Mouse (Mus musculus) forebrain, embryonic 10.5 days (tissue): ENCODE measurements around the gene Pidd1. TPM values are rescaled to one million over a fixed set of nuclear protein-coding genes. Genes with fewer than 3 reads are reported as not detected.

Source experiments
- DNase-seq: peaks from one replicate; pipeline ENCODE4 v3.0.0-alpha.2; 2017; ENCODE audit warnings: low spot score; ENCODE audit errors: extremely low spot score
- H3K27ac ChIP-seq: fragments of 300-500 bp; sonication (generic); 2 replicates; pipeline ENCODE4 v1.5.1; 2016; ENCODE audit warnings: mild to moderate bottlenecking
- H3K27me3 ChIP-seq: fragments of 300-500 bp; sonication (generic); 2 replicates; pipeline ENCODE4 v1.6.1; 2016; ENCODE audit warnings: mild to moderate bottlenecking; ENCODE audit not compliant: poor library complexity, severe bottlenecking
- H3K36me3 ChIP-seq: fragments of 300-500 bp; sonication (generic); replicated peaks from 2 replicates; pipeline ENCODE4 v1.6.1; 2016; ENCODE audit warnings: mild to moderate bottlenecking, moderate library complexity
- H3K4me1 ChIP-seq: fragments of 300-500 bp; sonication (generic); 2 replicates; pipeline ENCODE4 v1.6.1; 2016
- H3K4me3 ChIP-seq: fragments of 300-500 bp; sonication (generic); 2 replicates; pipeline ENCODE4 v1.5.1; 2016; ENCODE audit warnings: mild to moderate bottlenecking, moderate library complexity
- H3K9me3 ChIP-seq: fragments of 300-500 bp; sonication (generic); 2 replicates; pipeline ENCODE4 v1.6.1; 2016; ENCODE audit warnings: mild to moderate bottlenecking, moderate library complexity
- WGBS: fragments of 180-500 bp; shearing (Covaris S2); methylation state at CpG from one replicate; pipeline ENCODE4 v1.1.7; 2016; 5-methylcytosine and 5-hydroxymethylcytosine counted together
- polyA plus RNA-seq: library from polyadenylated mRNA; unstranded; fragments of >200 nt; fragmentation: Nextera tagmentation; extraction: Ambion mirVana; gene quantifications from 2 replicates; pipeline ENCODE4 v1.2.1, GENCODE M21; 2016

Pidd1 gene
- polyA plus RNA-seq, 1 experiment from 2014 or later: 26.4 TPM

- Histone ChIP-seq H3K4me3 (peak overlapping the region; percentile 72), H3K36me3 (peaks cover 65% of the 10 kb centered on the region), H3K9me3 (no peaks in the 10 kb centered on the region), H3K27ac (peak overlapping the region; percentile 86), H3K4me1 (peaks cover 63% of the 10 kb centered on the region), H3K27me3 (no peaks in the 10 kb centered on the region)
- peak; percentile 56 for DNase-seq
- WGBS: 6% methylated on average over 17 of the region's 17 CpGs
Measured at GRCm38 (mm10) chr7:141435129-141435855, 8.5 kb downstream of the Pidd1 start.

- Histone ChIP-seq H3K4me1 (peaks cover 71% of the 10 kb centered on the region), H3K36me3 (peaks cover 58% of the 10 kb centered on the region), H3K27me3 (no peaks in the 10 kb centered on the region), H3K27ac (peak overlapping the region; percentile 86), H3K4me3 (peak overlapping the region; percentile 72), H3K9me3 (no peaks in the 10 kb centered on the region)
- no peak for DNase-seq
- WGBS: 14% methylated on average over 8 of the region's 8 CpGs
Measured at GRCm38 (mm10) chr7:141434464-141434863, 9.4 kb downstream of the Pidd1 start.

- WGBS: 79% methylated on average over 15 of the region's 15 CpGs
- H3K27me3 ChIP-seq: no peaks in the 10 kb centered on the region
- H3K36me3 ChIP-seq: peaks cover 51% of the 10 kb centered on the region
- H3K4me3 ChIP-seq: peak overlapping the region; percentile 72
- DNase-seq: no peak
- H3K27ac ChIP-seq: peak overlapping the region; percentile 86
- H3K9me3 ChIP-seq: no peaks in the 10 kb centered on the region
- peaks cover 78% of the 10 kb centered on the region for H3K4me1 ChIP-seq
Measured at GRCm38 (mm10) chr7:141433517-141434400, 10.1 kb downstream of the Pidd1 start.

GRCm38 (mm10) chr7:141432741-141433516 lies 10.9 kb downstream of the Pidd1 start:
- Histone ChIP-seq H3K36me3 (peaks cover 42% of the 10 kb centered on the region), H3K9me3 (no peaks in the 10 kb centered on the region), H3K27ac (0 out of 2 replicates have a peak overlapping the region, but pooled peaks have one; percentile 86), H3K4me3 (peak overlapping the region; percentile 72; the same call in 1 of the 2 replicates), H3K27me3 (peaks cover 2% of the 10 kb centered on the region; the same call in 1 of the 2 replicates), H3K4me1 (peaks cover 83% of the 10 kb centered on the region)
- no peak for DNase-seq
- WGBS: 86% methylated on average over 6 of the region's 6 CpGs

- Histone ChIP-seq H3K4me3 (peak overlapping the region; percentile 10; the same call in 1 of the 2 replicates), H3K27me3 (peaks cover 8% of the 10 kb centered on the region; the same call in 1 of the 2 replicates), H3K36me3 (peaks cover 39% of the 10 kb centered on the region), H3K4me1 (peaks cover 76% of the 10 kb centered on the region), H3K27ac (no peak overlapping the region), H3K9me3 (no peaks in the 10 kb centered on the region)
- WGBS: 86% methylated on average over 8 of the region's 8 CpGs
- no peak for DNase-seq
Measured at GRCm38 (mm10) chr7:141432186-141432611, 11.6 kb downstream of the Pidd1 start.

GRCm38 (mm10) chr7:141431434-141432185 lies 12.2 kb downstream of the Pidd1 start:
- Histone ChIP-seq H3K36me3 (peaks cover 39% of the 10 kb centered on the region), H3K4me3 (no peak overlapping the region), H3K27ac (no peak overlapping the region), H3K27me3 (peaks cover 8% of the 10 kb centered on the region; the same call in 1 of the 2 replicates), H3K4me1 (peaks cover 70% of the 10 kb centered on the region), H3K9me3 (no peaks in the 10 kb centered on the region)
- DNase-seq: no peak
- 94% methylated on average over 19 of the region's 19 CpGs for WGBS

GRCm38 (mm10) chr7:141430585-141431240 lies 13.1 kb downstream of the Pidd1 start:
- H3K36me3 ChIP-seq: peaks cover 39% of the 10 kb centered on the region
- peaks cover 8% of the 10 kb centered on the region for H3K27me3 ChIP-seq
- DNase-seq: no peak
- WGBS: 97% methylated on average over 9 of the region's 9 CpGs
- H3K27ac ChIP-seq: no peak overlapping the region
- peaks cover 61% of the 10 kb centered on the region for H3K4me1 ChIP-seq
- no peaks in the 10 kb centered on the region for H3K9me3 ChIP-seq
- H3K4me3 ChIP-seq: no peak overlapping the region; the same call in 1 of the 2 replicates

- DNase-seq: no peak
- H3K27ac ChIP-seq: no peak overlapping the region
- peaks cover 54% of the 10 kb centered on the region for H3K4me1 ChIP-seq
- peak overlapping the region; percentile 55; the same call in 1 of the 2 replicates for H3K4me3 ChIP-seq
- 73% methylated on average over 9 of the region's 9 CpGs for WGBS
- H3K9me3 ChIP-seq: no peaks in the 10 kb centered on the region
- H3K27me3 ChIP-seq: peaks cover 8% of the 10 kb centered on the region
- peaks cover 39% of the 10 kb centered on the region for H3K36me3 ChIP-seq
Measured at GRCm38 (mm10) chr7:141429840-141430584, 13.8 kb downstream of the Pidd1 start.

- Histone ChIP-seq H3K27ac (peak within 1 kb of the TSS; percentile 68), H3K27me3 (peaks cover 8% of the 10 kb centered on the region), H3K4me1 (peaks cover 47% of the 10 kb centered on the region), H3K9me3 (no peaks in the 10 kb centered on the region), H3K4me3 (peak within 1 kb of the TSS; percentile 55), H3K36me3 (peaks cover 39% of the 10 kb centered on the region)
- WGBS: 4% methylated on average over 19 of the region's 19 CpGs
- DNase-seq: peak; percentile 70
Measured at GRCm38 (mm10) chr7:141429310-141429709, 14.5 kb downstream of the Pidd1 start, which contains the start of gene Cend1. Gene Cend1 (minus strand): TSS chr7:141429491.

GRCm38 (mm10) chr7:141428701-141429100 lies 15.1 kb downstream of the Pidd1 start:
- DNase-seq: no peak

More at GRCm38 (mm10) chr7:141428701-141429100, 15.1 kb downstream of the Pidd1 start:
- Histone ChIP-seq H3K36me3 (peaks cover 35% of the 10 kb centered on the region), H3K27ac (peak overlapping the region; percentile 68), H3K9me3 (no peaks in the 10 kb centered on the region), H3K4me1 (peaks cover 41% of the 10 kb centered on the region), H3K27me3 (peaks cover 8% of the 10 kb centered on the region), H3K4me3 (peak overlapping the region; percentile 55)
- WGBS: 52% methylated on average over 5 of the region's 5 CpGs
